Mouse (Mus musculus): ENCODE measurements around the gene Fbxl21.
A peak's percentile ranks its signal among the peaks of the same experiment; 100 is the strongest.

DNA sequence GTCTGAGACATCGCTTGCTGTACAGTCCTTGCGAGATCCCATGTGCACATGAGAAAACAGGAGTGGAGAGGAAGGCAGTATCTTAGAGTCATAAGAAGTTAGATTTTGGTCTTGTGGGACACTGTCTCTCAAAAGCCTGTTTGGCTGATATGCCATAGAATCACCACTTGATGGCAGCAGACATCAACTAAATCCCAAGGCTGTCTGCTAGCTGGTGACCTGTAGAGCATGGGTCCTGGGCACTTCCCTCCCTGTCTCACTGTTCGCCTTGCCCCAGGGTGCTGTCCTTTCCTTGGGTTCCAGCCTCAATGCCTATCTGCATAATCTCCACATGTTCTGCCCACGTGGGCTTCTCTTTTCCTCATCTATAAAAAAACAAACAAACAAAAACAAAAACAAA lies 46.9 kb upstream of the Fbxl21 start:
- TF ChIP-seq POLR2A (IDR thresholded peaks at IDR 0.05; ENCODE audit: borderline replicate concordance, extremely low read depth, low read depth, low read length) (no peak), CTCF (IDR thresholded peaks at IDR 0.05; ENCODE audit: insufficient read depth, low read length) (peak; percentile 84)

All from lung, adult 2 months (tissue).